Mouse (Mus musculus): ENCODE measurements at regions not wholly inside any gene's neighbourhood (a gene's known extent, or its start where the extent isn't known, plus 50 kb on each side); places are given as distances from the start of the nearest gene placed in this dataset.

DNA sequence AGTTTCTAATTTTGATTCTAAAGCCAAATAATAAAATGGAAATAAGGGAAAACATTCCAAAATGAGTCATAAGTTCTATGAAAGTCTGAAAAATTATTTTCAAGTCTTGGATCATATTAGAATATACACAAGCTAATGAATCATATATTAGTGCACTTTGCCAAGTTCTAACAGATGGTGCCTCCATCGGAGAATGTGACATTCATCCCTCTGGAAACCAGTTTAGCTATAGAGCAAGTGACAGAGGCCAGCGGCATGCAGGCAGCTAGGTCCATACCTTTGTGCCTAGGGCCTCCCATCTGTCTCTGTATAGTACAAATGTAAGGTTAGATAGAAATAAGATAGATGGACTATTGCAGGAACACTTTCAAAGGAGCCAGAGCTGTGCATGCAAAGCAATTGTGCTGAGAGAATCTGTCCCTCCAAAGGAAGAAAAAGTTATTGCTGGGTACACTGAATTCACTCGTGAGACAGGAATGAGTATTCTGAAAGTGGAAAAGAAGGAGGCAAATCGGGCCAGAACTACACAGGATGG is 167.9 kb downstream of the Otor start:
- H3K4me1 ChIP-seq (ENCODE audit: insufficient read depth, low read depth, low read length), result no peaks in the 10 kb centered on the region
- ATAC-seq, result no peak
- H3K4me3 ChIP-seq (ENCODE audit: low read depth, low read length), result no peak overlapping the region
- no peak overlapping the region for H3K9ac ChIP-seq (replicated peaks; ENCODE audit: low read depth)
- WGBS, result 74% methylated on average over 4 of the region's 4 CpGs
- no peaks in the 10 kb centered on the region for H3K36me3 ChIP-seq (ENCODE audit: insufficient read depth, low read length)
- no peaks in the 10 kb centered on the region for H3K27me3 ChIP-seq (replicated peaks; ENCODE audit: insufficient read depth, low read length)
- DNase-seq (ENCODE audit: low spot score), result no peak
- no peak overlapping the region for H3K4me2 ChIP-seq (replicated peaks; ENCODE audit: low read depth, low read length)
- no peak overlapping the region for H3K27ac ChIP-seq (ENCODE audit: low read length)
- no peaks in the 10 kb centered on the region for H3K9me3 ChIP-seq (ENCODE audit: low read length)
- no peak for TF ChIP-seq EP300 (IDR thresholded peaks at IDR 0.05)
- TF ChIP-seq CTCF (IDR thresholded peaks at IDR 0.05), result no peak

DNA sequence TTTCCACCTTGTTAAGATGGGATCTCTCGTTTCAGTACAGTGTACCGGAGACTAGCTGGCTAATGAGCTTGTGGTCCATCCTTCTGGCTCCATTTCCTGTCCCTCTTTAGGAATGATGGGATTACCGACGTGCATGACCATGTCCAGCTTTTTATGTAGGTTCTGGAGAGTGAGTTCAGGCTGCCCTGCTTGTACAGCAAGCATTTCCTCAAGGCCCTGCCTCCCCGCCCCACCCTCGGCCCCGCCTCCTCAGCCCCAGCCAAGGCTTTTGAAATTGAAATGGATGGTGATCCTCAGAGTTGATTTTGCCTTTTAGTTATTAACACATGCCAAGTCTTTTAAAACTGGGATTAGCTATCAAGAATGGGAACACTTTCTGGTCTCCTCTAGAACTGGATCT is 190.8 kb downstream of the Otor start:
- Histone ChIP-seq H3K4me1 (ENCODE audit: insufficient read depth, low read depth, low read length) (no peaks in the 10 kb centered on the region), H3K9ac (replicated peaks; ENCODE audit: low read depth) (no peak overlapping the region), H3K9me3 (ENCODE audit: low read length) (no peaks in the 10 kb centered on the region), H3K36me3 (ENCODE audit: insufficient read depth, low read length) (no peaks in the 10 kb centered on the region), H3K4me2 (replicated peaks; ENCODE audit: low read depth, low read length) (no peak overlapping the region), H3K27ac (ENCODE audit: low read length) (no peak overlapping the region), H3K4me3 (ENCODE audit: low read depth, low read length) (no peak overlapping the region), H3K27me3 (replicated peaks; ENCODE audit: insufficient read depth, low read length) (no peaks in the 10 kb centered on the region)
- 36% methylated on average over 7 of the region's 7 CpGs for WGBS
- DNase-seq (ENCODE audit: low spot score) (no peak), ATAC-seq (no peak)
- no peak for TF ChIP-seq EP300 (IDR thresholded peaks at IDR 0.05)
- TF ChIP-seq CTCF (IDR thresholded peaks at IDR 0.05), result no peak

DNA sequence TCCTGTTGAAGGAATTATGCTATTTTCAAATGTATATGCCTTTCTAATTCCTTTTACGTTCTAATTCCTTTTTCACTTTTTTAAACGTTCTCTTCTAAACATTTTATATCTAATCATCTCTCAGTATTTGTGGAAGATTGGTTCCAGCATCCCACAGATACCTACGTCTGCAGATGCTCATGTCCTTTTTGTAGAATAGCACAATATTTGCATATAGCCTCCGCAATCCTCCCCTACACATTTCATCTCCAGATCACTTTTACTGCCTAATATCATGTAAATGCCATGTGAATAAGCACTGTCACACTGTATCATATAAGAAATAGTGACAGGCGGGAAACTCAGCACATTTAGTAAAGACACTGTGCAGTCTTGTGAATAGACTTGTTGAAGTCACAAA is 192.6 kb downstream of the Otor start:
- 73% methylated on average over 5 of the region's 5 CpGs for WGBS
- Histone ChIP-seq H3K4me2 (replicated peaks; ENCODE audit: low read depth, low read length) (no peak overlapping the region), H3K9ac (replicated peaks; ENCODE audit: low read depth) (no peak overlapping the region), H3K4me1 (ENCODE audit: insufficient read depth, low read depth, low read length) (no peaks in the 10 kb centered on the region), H3K9me3 (ENCODE audit: low read length) (no peaks in the 10 kb centered on the region), H3K36me3 (ENCODE audit: insufficient read depth, low read length) (no peaks in the 10 kb centered on the region), H3K4me3 (ENCODE audit: low read depth, low read length) (no peak overlapping the region), H3K27me3 (replicated peaks; ENCODE audit: insufficient read depth, low read length) (no peaks in the 10 kb centered on the region), H3K27ac (ENCODE audit: low read length) (no peak overlapping the region)
- DNase-seq (ENCODE audit: low spot score) (no peak), ATAC-seq (no peak)
- no peak for TF ChIP-seq EP300 (IDR thresholded peaks at IDR 0.05)
- no peak for TF ChIP-seq CTCF (IDR thresholded peaks at IDR 0.05)

DNA sequence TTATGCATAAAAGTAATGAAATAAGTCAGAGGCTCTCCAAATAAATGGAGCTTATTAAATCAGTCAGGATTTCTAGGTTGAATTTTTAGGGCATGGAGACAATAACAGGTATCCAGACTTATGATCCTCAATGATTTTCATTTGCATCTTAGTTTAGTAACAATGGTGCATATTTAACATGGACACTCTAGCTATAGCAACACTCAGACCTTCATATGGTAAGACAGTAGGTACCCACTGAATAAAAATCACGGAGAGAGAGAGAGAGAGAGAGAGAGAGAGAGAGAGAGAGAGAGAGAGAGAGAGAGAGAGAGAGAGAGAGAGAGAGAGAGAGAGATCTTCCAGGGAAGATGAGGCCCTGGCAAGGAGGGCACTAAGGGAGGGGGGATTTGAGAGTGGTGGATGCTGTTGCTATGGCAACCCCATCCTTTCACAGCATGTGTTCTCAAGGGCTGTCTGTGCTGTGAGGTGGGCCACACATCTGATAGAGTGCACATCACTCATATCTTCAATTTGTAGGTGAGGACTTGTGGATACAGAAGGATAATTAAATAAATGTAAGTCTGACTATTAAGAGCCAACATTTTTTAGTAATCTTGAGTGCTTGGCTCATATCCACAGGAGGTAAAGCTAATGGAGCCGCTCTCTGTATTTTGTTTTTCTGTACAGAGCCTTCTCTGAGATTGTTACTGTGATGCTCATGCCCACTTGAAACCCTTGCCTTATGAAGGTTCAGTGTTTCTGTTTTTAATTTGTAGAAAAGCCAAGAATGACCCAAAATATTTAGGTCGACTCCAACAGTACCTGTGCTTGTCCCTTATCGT is 227.7 kb downstream of the Otor start:
- H3K4me3 ChIP-seq (ENCODE audit: low read depth, low read length), result no peak overlapping the region
- no peaks in the 10 kb centered on the region for H3K36me3 ChIP-seq (ENCODE audit: insufficient read depth, low read length)
- no peak for ATAC-seq
- H3K4me1 ChIP-seq (ENCODE audit: insufficient read depth, low read depth, low read length), result no peaks in the 10 kb centered on the region
- H3K27me3 ChIP-seq (replicated peaks; ENCODE audit: insufficient read depth, low read length), result no peaks in the 10 kb centered on the region
- no peaks in the 10 kb centered on the region for H3K9me3 ChIP-seq (ENCODE audit: low read length)
- WGBS, result 69% methylated on average over 4 of the region's 4 CpGs
- H3K27ac ChIP-seq (ENCODE audit: low read length), result no peak overlapping the region
- DNase-seq (ENCODE audit: low spot score), result no peak
- H3K9ac ChIP-seq (replicated peaks; ENCODE audit: low read depth), result no peak overlapping the region
- TF ChIP-seq CTCF (IDR thresholded peaks at IDR 0.05) (no peak), EP300 (IDR thresholded peaks at IDR 0.05) (no peak)
- H3K4me2 ChIP-seq (replicated peaks; ENCODE audit: low read depth, low read length), result no peak overlapping the region

DNA sequence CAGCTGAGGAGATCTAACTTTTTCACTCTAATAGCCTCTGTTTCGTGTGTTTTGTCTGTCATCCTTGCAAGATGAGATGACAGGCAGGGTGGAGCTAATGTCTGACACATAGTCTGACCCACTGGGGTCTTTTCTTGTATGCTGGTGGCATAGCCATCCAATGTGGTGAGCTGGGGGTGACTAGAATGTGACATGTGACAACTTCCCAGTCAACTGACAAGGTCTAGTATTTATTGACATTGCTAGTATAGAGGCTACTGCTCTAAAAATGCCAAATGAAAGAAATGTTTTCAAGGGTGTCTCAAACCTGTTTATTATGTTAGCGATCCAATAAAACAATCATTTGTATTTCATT is 228.3 kb downstream of the Otor start:
- no peak overlapping the region for H3K9ac ChIP-seq (replicated peaks; ENCODE audit: low read depth)
- no peak for TF ChIP-seq CTCF (IDR thresholded peaks at IDR 0.05)
- no peak for TF ChIP-seq EP300 (IDR thresholded peaks at IDR 0.05)
- ATAC-seq (no peak), DNase-seq (ENCODE audit: low spot score) (no peak)
- H3K36me3 ChIP-seq (ENCODE audit: insufficient read depth, low read length), result no peaks in the 10 kb centered on the region
- H3K27me3 ChIP-seq (replicated peaks; ENCODE audit: insufficient read depth, low read length), result no peaks in the 10 kb centered on the region
- 54% methylated on average over 2 of the region's 2 CpGs for WGBS
- no peaks in the 10 kb centered on the region for H3K4me1 ChIP-seq (ENCODE audit: insufficient read depth, low read depth, low read length)
- H3K27ac ChIP-seq (ENCODE audit: low read length), result no peak overlapping the region
- no peaks in the 10 kb centered on the region for H3K9me3 ChIP-seq (ENCODE audit: low read length)
- H3K4me2 ChIP-seq (replicated peaks; ENCODE audit: low read depth, low read length), result no peak overlapping the region
- no peak overlapping the region for H3K4me3 ChIP-seq (ENCODE audit: low read depth, low read length)

DNA sequence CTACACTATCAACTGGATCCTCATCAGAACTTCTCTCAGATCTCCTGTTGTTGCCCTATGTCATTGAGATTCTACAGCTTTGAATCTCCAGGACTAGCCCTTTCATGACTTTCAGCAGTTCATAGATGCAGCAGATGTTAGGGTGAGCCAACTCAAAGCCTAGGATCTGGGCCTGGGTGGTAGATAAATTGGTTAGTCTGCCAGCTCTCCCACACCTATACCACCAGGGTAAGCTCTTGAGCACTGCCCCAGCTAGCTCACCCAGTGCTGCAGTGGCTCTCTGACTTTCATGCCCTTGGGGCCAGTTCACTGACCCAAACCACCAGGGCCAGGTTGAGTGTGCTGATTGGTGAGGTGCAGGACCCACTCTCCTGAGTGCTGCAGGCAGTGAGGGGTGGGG is 220.5 kb upstream of the Pcsk2 start:
- Histone ChIP-seq H3K27ac (ENCODE audit: low read length) (no peak overlapping the region), H3K4me2 (replicated peaks; ENCODE audit: low read depth, low read length) (no peak overlapping the region), H3K36me3 (ENCODE audit: insufficient read depth, low read length) (no peaks in the 10 kb centered on the region), H3K9ac (replicated peaks; ENCODE audit: low read depth) (no peak overlapping the region), H3K9me3 (ENCODE audit: low read length) (no peaks in the 10 kb centered on the region), H3K4me1 (ENCODE audit: insufficient read depth, low read depth, low read length) (no peaks in the 10 kb centered on the region), H3K27me3 (replicated peaks; ENCODE audit: insufficient read depth, low read length) (no peaks in the 10 kb centered on the region), H3K4me3 (ENCODE audit: low read depth, low read length) (no peak overlapping the region)
- TF ChIP-seq CTCF (IDR thresholded peaks at IDR 0.05), result no peak
- DNase-seq (ENCODE audit: low spot score) (no peak), ATAC-seq (no peak)
